Mouse (Mus musculus): ENCODE data around the gene Thap3. TPM values are rescaled to one million over a fixed set of nuclear protein-coding genes. Genes with fewer than 3 reads are reported as not detected.
A peak's percentile ranks its signal among the peaks of the same experiment; 100 is the strongest.

Thap3 gene
- polyA plus RNA-seq, 1 experiment from 2014 or later, result 31.7 TPM

DNA sequence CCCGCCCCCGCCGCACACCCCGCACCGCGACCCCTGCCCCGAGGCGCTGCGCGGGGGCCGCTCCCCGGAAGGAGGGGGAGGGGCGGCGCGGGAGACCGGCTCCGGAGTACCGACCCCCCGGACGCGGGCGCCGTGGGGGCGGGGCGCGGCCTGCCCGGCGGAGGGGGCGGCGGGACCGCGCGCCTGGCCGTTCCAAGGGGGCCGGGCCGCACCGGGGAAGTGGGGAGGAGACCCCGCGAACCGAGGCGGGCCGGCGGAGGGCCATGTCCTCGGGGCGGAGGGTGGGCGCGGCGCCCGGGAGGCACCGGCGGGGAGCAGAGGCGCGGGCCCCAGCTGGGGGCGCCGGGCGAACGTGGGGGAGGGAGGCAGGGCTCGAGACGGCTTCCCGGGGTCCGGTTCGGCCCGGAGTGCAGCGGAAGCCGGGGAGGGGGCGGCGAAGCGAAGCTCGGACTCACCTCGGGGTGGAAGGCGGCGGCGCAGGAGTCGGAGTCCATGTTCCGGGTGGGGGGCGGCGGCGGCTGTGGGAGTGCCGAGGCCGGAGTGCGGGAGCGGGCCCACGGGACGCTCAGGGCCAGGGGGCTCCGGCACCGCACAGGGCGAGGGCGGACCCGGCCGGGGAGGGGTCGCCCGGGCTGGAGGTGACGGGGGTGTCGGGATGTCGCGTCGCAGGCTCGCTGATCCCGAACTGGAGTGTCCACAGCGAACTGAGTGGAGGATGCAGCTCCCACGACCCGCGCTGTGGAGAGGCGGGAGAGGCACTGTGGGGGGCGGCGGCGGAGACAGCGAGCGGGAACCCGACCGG, 6.8 kb upstream of the Thap3 start:
- Histone ChIP-seq H3K27ac (replicated peaks; ENCODE audit: low read depth, low read length) (peak overlapping the region; percentile 86), H3K36me3 (ENCODE audit: control insufficient read depth, insufficient read depth, low read length) (peaks cover 30% of the 10 kb centered on the region), H3K4me2 (ENCODE audit: low read depth, low read length) (peak overlapping the region; percentile 88), H3K27me3 (replicated peaks; ENCODE audit: control insufficient read depth, insufficient read depth, low read length) (no peaks in the 10 kb centered on the region), H3K9me3 (ENCODE audit: control insufficient read depth, low read length) (no peaks in the 10 kb centered on the region), H3K4me1 (ENCODE audit: control insufficient read depth, insufficient read depth, low read length) (peaks cover 19% of the 10 kb centered on the region), H3K4me3 (ENCODE audit: low read depth, low read length) (peak overlapping the region; percentile 100), H3K9ac (ENCODE audit: low read depth, low read length) (peak overlapping the region; percentile 95)
- ATAC-seq (ENCODE audit: low read depth), result peak; percentile 19; the same call in 1 of the 2 replicates
- 1% methylated on average over 15 of the region's 111 CpGs for WGBS
- no peak for DNase-seq (ENCODE audit: low spot score)

DNA sequence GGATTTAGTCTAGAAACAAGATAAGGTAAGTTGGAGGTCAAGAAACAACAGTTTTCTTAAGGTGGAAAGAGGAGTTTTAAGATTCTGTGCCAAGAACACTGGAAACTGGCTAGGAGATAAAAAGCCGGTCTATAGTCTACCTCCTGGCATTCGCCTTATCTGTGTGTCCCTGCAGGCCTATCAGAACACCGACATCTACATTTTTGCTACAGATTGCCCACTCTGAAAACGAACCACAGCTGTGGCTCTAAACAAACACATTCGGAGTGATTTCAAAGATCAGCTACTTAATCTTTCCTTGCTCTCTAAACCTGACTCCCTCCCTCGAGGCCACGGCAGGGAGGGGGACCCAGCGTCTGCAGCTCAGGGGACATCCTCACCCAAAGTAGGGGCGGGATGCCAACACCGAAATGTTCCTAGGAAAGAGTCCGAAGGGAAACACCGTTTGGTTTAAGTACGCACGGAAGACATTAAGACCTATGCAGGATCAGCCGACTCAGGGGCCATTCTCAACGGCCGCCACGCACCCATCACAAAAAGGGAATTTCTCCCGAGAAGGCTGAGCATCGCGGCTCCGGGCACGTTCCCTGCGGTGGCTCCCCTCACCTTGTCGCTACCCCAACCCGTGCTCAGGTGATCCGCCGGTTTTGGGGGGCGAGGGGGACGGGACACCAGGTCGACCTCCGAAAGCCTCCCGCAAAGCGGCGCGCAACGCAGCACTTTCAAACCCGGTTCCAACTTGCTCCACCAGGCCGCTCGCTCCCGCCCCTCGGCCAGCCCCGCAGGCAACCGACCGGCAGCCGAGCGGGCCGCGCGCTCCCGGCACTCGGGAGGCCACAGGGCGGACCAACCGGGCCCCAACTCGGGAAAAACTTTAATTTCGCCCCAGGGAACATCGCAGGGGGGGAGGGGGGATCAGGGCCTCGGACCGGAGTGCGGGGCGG, 5.7 kb upstream of the Thap3 start:
- Histone ChIP-seq H3K27me3 (replicated peaks; ENCODE audit: control insufficient read depth, insufficient read depth, low read length) (no peaks in the 10 kb centered on the region), H3K27ac (replicated peaks; ENCODE audit: low read depth, low read length) (peak overlapping the region; percentile 86), H3K9ac (ENCODE audit: low read depth, low read length) (peak overlapping the region; percentile 95), H3K4me1 (ENCODE audit: control insufficient read depth, insufficient read depth, low read length) (peaks cover 19% of the 10 kb centered on the region), H3K4me2 (ENCODE audit: low read depth, low read length) (peak overlapping the region; percentile 88), H3K36me3 (ENCODE audit: control insufficient read depth, insufficient read depth, low read length) (peaks cover 34% of the 10 kb centered on the region), H3K9me3 (ENCODE audit: control insufficient read depth, low read length) (no peaks in the 10 kb centered on the region), H3K4me3 (ENCODE audit: low read depth, low read length) (peak overlapping the region; percentile 100)
- no peak for DNase-seq (ENCODE audit: low spot score)
- 2% methylated on average over 25 of the region's 61 CpGs for WGBS
- ATAC-seq (ENCODE audit: low read depth), result no peak

DNA sequence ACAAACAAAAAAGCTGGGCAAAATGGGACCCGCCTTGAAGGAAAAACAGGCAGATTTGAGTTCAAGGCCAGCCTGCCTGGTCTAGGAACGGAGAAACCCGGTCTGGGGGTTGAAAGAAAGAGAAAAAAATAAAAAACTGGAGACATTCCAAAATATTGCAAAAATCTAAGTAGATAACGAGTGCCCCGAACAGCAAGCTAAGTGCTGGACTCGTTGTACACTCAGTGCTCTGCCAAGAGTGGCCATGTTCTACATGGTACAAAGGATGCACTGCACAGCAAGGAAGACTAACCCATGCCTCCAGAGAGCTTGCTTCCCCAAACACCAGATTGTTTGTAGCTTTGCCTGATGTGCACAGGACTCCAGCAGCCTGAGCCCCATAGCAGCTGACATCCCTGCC, 4.2 kb upstream of the Thap3 start:
- ATAC-seq (ENCODE audit: low read depth) (no peak), DNase-seq (ENCODE audit: low spot score) (no peak)
- no peaks in the 10 kb centered on the region for H3K9me3 ChIP-seq (ENCODE audit: control insufficient read depth, low read length)
- 79% methylated on average over 6 of the region's 6 CpGs for WGBS
- H3K4me2 ChIP-seq (ENCODE audit: low read depth, low read length), result no peak overlapping the region
- no peak overlapping the region for H3K27ac ChIP-seq (replicated peaks; ENCODE audit: low read depth, low read length)
- no peak overlapping the region for H3K9ac ChIP-seq (ENCODE audit: low read depth, low read length)
- H3K27me3 ChIP-seq (replicated peaks; ENCODE audit: control insufficient read depth, insufficient read depth, low read length), result no peaks in the 10 kb centered on the region
- H3K4me1 ChIP-seq (ENCODE audit: control insufficient read depth, insufficient read depth, low read length), result peaks cover 19% of the 10 kb centered on the region
- H3K4me3 ChIP-seq (ENCODE audit: low read depth, low read length), result no peak overlapping the region
- peaks cover 34% of the 10 kb centered on the region for H3K36me3 ChIP-seq (ENCODE audit: control insufficient read depth, insufficient read depth, low read length)

DNA sequence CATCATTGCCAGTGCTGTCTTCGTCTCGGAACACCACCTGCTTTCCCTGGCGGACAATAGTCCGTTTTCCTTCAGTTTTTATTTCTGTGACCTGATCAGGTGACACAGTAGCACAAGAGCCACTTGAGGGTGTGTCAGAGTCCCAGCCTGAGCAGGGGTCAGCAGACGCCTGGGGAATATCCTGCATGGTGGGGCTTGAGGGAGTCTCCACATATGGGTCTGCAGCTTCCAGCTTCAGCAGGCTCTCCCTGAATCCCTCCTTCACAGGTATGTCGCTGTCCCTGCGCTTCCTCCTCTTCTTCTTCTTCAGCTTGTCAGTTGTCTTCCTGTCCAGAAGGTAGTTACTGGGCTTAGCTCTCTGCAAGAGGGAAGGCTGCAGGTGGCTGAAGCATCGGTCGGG, 3.3 kb upstream of the Thap3 start:
- Histone ChIP-seq H3K27ac (replicated peaks; ENCODE audit: low read depth, low read length) (no peak overlapping the region), H3K4me2 (ENCODE audit: low read depth, low read length) (no peak overlapping the region), H3K9ac (ENCODE audit: low read depth, low read length) (no peak overlapping the region), H3K36me3 (ENCODE audit: control insufficient read depth, insufficient read depth, low read length) (peaks cover 34% of the 10 kb centered on the region), H3K9me3 (ENCODE audit: control insufficient read depth, low read length) (no peaks in the 10 kb centered on the region), H3K4me3 (ENCODE audit: low read depth, low read length) (no peak overlapping the region), H3K4me1 (ENCODE audit: control insufficient read depth, insufficient read depth, low read length) (peaks cover 16% of the 10 kb centered on the region), H3K27me3 (replicated peaks; ENCODE audit: control insufficient read depth, insufficient read depth, low read length) (no peaks in the 10 kb centered on the region)
- ATAC-seq (ENCODE audit: low read depth) (no peak), DNase-seq (ENCODE audit: low spot score) (no peak)
- 93% methylated on average over 9 of the region's 9 CpGs for WGBS

DNA sequence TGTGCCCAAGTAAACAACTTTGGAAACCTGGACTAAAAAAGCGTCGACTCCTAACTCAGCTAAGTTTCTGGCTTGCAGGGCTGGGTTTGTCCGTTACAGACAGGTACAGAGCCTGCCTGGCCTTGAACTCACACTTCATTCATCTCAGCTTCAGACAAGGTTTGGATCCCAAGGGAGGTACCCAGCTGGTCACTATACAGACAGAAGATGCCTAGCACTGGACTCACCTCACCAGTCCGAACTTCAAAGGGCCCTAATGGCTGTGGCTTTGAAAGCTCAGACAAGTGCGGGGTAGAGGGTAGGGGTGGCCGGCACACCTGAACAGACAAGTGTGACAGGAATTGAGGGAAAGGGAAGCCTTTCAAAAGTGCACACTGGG, 302 bp upstream of the Thap3 start:
- peak overlapping the region; percentile 79 for H3K4me3 ChIP-seq (ENCODE audit: low read depth, low read length)
- 0 out of 2 replicates have a peak, but pooled peaks have one; percentile 1 for ATAC-seq (ENCODE audit: low read depth)
- H3K27me3 ChIP-seq (replicated peaks; ENCODE audit: control insufficient read depth, insufficient read depth, low read length), result no peaks in the 10 kb centered on the region
- H3K27ac ChIP-seq (replicated peaks; ENCODE audit: low read depth, low read length), result peak overlapping the region; percentile 89; the same call in 1 of the 2 replicates
- DNase-seq (ENCODE audit: low spot score), result no peak
- WGBS, result 30% methylated on average over 6 of the region's 6 CpGs
- H3K9me3 ChIP-seq (ENCODE audit: control insufficient read depth, low read length), result no peaks in the 10 kb centered on the region
- peaks cover 16% of the 10 kb centered on the region for H3K4me1 ChIP-seq (ENCODE audit: control insufficient read depth, insufficient read depth, low read length)
- H3K4me2 ChIP-seq (ENCODE audit: low read depth, low read length), result peak overlapping the region; percentile 76
- peaks cover 49% of the 10 kb centered on the region for H3K36me3 ChIP-seq (ENCODE audit: control insufficient read depth, insufficient read depth, low read length)
- peak overlapping the region; percentile 92; the same call in 1 of the 2 replicates for H3K9ac ChIP-seq (ENCODE audit: low read depth, low read length)

DNA sequence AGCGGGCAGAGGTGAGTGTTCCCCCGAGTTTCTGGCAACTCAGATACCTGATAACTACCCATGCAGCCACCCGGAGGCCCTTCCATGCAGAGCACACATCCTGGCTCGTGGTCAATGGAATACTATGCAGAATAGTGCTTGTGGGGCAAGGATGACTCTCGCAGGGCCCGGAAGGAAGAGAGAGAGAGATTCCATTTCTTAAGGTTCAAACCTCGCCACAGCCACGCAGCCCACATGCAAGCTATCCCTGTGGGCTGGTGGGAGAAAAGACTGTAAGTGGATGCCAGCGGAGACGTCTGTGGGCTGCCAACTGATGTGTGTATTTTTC, 819 bp downstream of the Thap3 start:
- H3K4me1 ChIP-seq (ENCODE audit: control insufficient read depth, insufficient read depth, low read length), result peaks cover 10% of the 10 kb centered on the region
- 12% methylated on average over 10 of the region's 10 CpGs for WGBS
- H3K4me2 ChIP-seq (ENCODE audit: low read depth, low read length), result peak overlapping the region; percentile 76
- peaks cover 49% of the 10 kb centered on the region for H3K36me3 ChIP-seq (ENCODE audit: control insufficient read depth, insufficient read depth, low read length)
- peak overlapping the region; percentile 89 for H3K27ac ChIP-seq (replicated peaks; ENCODE audit: low read depth, low read length)
- ATAC-seq (ENCODE audit: low read depth) (no peak), DNase-seq (ENCODE audit: low spot score) (no peak)
- no peaks in the 10 kb centered on the region for H3K9me3 ChIP-seq (ENCODE audit: control insufficient read depth, low read length)
- H3K27me3 ChIP-seq (replicated peaks; ENCODE audit: control insufficient read depth, insufficient read depth, low read length), result no peaks in the 10 kb centered on the region
- peak overlapping the region; percentile 92 for H3K9ac ChIP-seq (ENCODE audit: low read depth, low read length)
- H3K4me3 ChIP-seq (ENCODE audit: low read depth, low read length), result peak overlapping the region; percentile 79

DNA sequence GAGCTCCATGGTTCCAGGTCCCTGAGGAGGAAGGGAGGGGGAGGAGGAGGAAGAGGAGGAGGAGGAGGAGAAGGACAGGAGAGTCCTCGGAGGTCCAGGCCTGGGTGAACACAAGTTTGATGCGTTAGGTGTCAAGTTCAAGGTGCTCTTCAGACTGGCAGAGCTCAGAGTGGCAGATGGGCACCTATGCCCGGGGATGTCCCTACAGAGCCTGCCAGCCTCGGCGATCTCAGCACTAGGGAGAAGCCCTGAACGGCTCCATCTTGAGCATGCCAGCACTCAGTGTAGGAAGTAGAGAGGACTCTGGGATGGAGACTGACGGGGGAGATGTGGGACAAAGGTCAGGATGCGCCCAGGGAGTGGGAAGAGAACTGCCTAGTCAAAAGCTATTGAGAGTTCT, 2.1 kb downstream of the Thap3 start:
- Histone ChIP-seq H3K4me3 (ENCODE audit: low read depth, low read length) (no peak overlapping the region), H3K27me3 (replicated peaks; ENCODE audit: control insufficient read depth, insufficient read depth, low read length) (no peaks in the 10 kb centered on the region), H3K9me3 (ENCODE audit: control insufficient read depth, low read length) (no peaks in the 10 kb centered on the region), H3K36me3 (ENCODE audit: control insufficient read depth, insufficient read depth, low read length) (peaks cover 46% of the 10 kb centered on the region), H3K4me1 (ENCODE audit: control insufficient read depth, insufficient read depth, low read length) (peaks cover 10% of the 10 kb centered on the region), H3K4me2 (ENCODE audit: low read depth, low read length) (no peak overlapping the region), H3K27ac (replicated peaks; ENCODE audit: low read depth, low read length) (no peak overlapping the region), H3K9ac (ENCODE audit: low read depth, low read length) (0 out of 2 replicates have a peak overlapping the region, but pooled peaks have one; percentile 45)
- WGBS, result 68% methylated on average over 8 of the region's 8 CpGs
- DNase-seq (ENCODE audit: low spot score), result no peak
- no peak for ATAC-seq (ENCODE audit: low read depth)

DNA sequence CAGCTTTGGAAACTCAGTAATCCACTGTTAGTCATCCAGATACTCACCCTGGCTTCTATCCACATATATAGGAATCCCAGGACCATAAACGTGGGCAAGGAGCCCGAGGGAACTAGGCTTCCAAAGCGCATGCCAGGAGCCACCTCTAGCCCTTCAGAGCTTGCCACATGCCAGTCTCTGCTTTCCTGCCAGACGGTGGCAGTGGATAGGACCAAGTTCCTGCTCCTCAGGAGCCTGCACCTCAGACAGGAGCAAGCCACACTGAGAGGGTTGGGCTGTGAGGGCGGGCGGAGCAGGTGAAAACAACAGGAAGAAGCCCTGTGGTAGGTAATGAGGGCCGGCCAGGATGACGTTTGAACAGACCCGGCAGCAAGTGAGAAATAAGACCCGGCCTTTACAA, 2.9 kb downstream of the Thap3 start:
- Histone ChIP-seq H3K27me3 (replicated peaks; ENCODE audit: control insufficient read depth, insufficient read depth, low read length) (no peaks in the 10 kb centered on the region), H3K4me2 (ENCODE audit: low read depth, low read length) (no peak overlapping the region), H3K27ac (replicated peaks; ENCODE audit: low read depth, low read length) (no peak overlapping the region), H3K9ac (ENCODE audit: low read depth, low read length) (peak overlapping the region; percentile 45; the same call in 1 of the 2 replicates), H3K36me3 (ENCODE audit: control insufficient read depth, insufficient read depth, low read length) (peaks cover 42% of the 10 kb centered on the region), H3K9me3 (ENCODE audit: control insufficient read depth, low read length) (no peaks in the 10 kb centered on the region), H3K4me1 (ENCODE audit: control insufficient read depth, insufficient read depth, low read length) (peaks cover 10% of the 10 kb centered on the region), H3K4me3 (ENCODE audit: low read depth, low read length) (no peak overlapping the region)
- WGBS, result 39% methylated on average over 10 of the region's 10 CpGs
- no peak for DNase-seq (ENCODE audit: low spot score)
- ATAC-seq (ENCODE audit: low read depth), result no peak
